Mouse (Mus musculus) liver, adult 2 months (tissue): Measurements from ENCODE around the gene Hist1h1t. TPM values are rescaled to one million over a fixed set of nuclear protein-coding genes. Genes with fewer than 3 reads are reported as not detected.
"Not testable (repeated sequence)": the region's sequence is repeated elsewhere in the genome, so short reads cannot be mapped to it uniquely, and the experiment has no call there.

ENCODE experiments used
- DNase-seq: peaks from one replicate; pipeline ENCODE4 v3.0.0-alpha.2; 2011; ENCODE audit warnings: low read depth, low spot score; ENCODE audit errors: extremely low read depth
- H3K27ac ChIP-seq: fragments of 200-500 bp; replicated peaks from 2 replicates; pipeline ENCODE4 v1.5.1; 2012; ENCODE audit warnings: low read depth, mild to moderate bottlenecking, control low read depth, inconsistent platforms, low read length; ENCODE audit not compliant: insufficient read depth
- H3K27me3 ChIP-seq: fragments of 200-500 bp; 2 replicates; pipeline ENCODE4 v1.6.1; 2012; ENCODE audit warnings: mild to moderate bottlenecking, moderate library complexity, low read length, inconsistent platforms; ENCODE audit not compliant: control insufficient read depth, insufficient read depth
- H3K36me3 ChIP-seq: fragments of 200-500 bp; 2 replicates; pipeline ENCODE4 v1.6.1; 2012; ENCODE audit warnings: low read length, inconsistent platforms; ENCODE audit not compliant: control insufficient read depth, insufficient read depth
- H3K4me1 ChIP-seq: fragments of 200-500 bp; 2 replicates; pipeline ENCODE4 v1.6.1; 2011; ENCODE audit warnings: low read length; ENCODE audit not compliant: control insufficient read depth, insufficient read depth
- H3K4me3 ChIP-seq: fragments of 200-500 bp; 2 replicates; pipeline ENCODE4 v1.5.1; 2011; ENCODE audit warnings: low read depth, mild to moderate bottlenecking, control low read depth, low read length, moderate library complexity; ENCODE audit not compliant: insufficient read depth
- H3K79me2 ChIP-seq: fragments of 200-500 bp; 2 replicates; pipeline ENCODE4 v1.6.1; 2012; ENCODE audit warnings: inconsistent platforms, mild to moderate bottlenecking, low read length, moderate library complexity; ENCODE audit not compliant: control insufficient read depth, insufficient read depth
- H3K9ac ChIP-seq: fragments of 200-500 bp; 2 replicates; pipeline ENCODE4 v1.6.1; 2012; ENCODE audit warnings: low read depth, mild to moderate bottlenecking, control low read depth, inconsistent platforms, low read length
- CTCF ChIP-seq: fragments of 200-500 bp; IDR thresholded peaks from 2 replicates; pipeline ENCODE4 v1.5.1; 2011; ENCODE audit warnings: low read depth, low read length, control low read depth
- POLR2A ChIP-seq: fragments of 200-500 bp; IDR thresholded peaks from 2 replicates; pipeline ENCODE4 v1.6.1; 2011; ENCODE audit warnings: low read length, control low read depth; ENCODE audit not compliant: insufficient read depth; ENCODE audit errors: extremely low read depth
- WGBS: fragments of 180-500 bp; shearing (Covaris S2); methylation state at CpG from one replicate; pipeline ENCODE4 v1.1.7; 2018; 5-methylcytosine and 5-hydroxymethylcytosine counted together
- polyA plus RNA-seq: library from polyadenylated mRNA; depleted of rRNA; stranded (reverse); fragments of >200 nt; gene quantifications from 2 replicates; pipeline ENCODE4 v1.2.3, GENCODE M21; 2012
- total RNA-seq: library from RNA; depleted of rRNA; stranded (reverse); fragments of >200 nt; gene quantifications from 2 replicates; pipeline ENCODE4 v1.2.3, GENCODE M21; 2014

Gene Hist1h1t
- total and polyA plus RNA-seq, 2 experiments: not detected

DNA sequence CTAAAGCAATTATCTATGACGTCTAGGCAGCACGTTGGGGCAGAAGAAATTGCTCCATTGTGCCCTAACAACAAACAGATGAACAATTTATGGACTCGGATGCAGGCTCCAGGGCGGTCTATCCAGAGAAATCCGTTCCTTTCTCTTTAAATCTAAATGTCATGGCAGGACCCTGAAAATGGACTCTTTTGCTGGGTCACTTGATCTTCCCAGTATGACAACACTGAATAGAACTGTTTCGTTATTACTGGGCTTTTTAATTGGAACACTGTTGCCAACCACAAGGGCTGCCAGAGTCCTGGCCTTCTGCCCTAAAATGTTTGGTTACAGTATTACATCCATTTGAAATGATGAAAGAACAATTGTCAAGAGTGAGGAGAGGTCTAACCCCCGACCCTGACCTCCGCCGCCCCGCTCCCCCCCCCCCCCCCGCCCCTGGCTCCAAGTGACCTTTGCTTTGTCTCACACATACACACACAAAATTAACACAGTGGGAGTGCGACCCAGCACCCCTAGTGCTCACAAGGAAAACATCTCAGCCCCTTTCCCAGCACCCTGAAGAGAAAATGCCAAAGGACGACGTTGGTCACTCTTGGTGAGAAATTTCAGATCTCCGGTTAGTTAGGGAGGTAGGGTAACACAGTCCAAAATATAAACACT, 14.2 kb downstream of the Hist1h1t start:
- peaks cover 6% of the 10 kb centered on the region; the same call in 1 of the 2 replicates for H3K36me3 ChIP-seq
- WGBS: 7% methylated on average over 15 of the region's 15 CpGs
- H3K4me3 ChIP-seq: peak overlapping the region; percentile 81
- DNase-seq: peak; percentile 94
- peaks cover 25% of the 10 kb centered on the region for H3K4me1 ChIP-seq
- peak overlapping the region; percentile 92 for H3K9ac ChIP-seq
- no peaks in the 10 kb centered on the region for H3K27me3 ChIP-seq
- TF ChIP-seq POLR2A: no peak
- no peak for TF ChIP-seq CTCF
- no peaks in the 10 kb centered on the region for H3K79me2 ChIP-seq
- H3K27ac ChIP-seq: peak overlapping the region; percentile 93

DNA sequence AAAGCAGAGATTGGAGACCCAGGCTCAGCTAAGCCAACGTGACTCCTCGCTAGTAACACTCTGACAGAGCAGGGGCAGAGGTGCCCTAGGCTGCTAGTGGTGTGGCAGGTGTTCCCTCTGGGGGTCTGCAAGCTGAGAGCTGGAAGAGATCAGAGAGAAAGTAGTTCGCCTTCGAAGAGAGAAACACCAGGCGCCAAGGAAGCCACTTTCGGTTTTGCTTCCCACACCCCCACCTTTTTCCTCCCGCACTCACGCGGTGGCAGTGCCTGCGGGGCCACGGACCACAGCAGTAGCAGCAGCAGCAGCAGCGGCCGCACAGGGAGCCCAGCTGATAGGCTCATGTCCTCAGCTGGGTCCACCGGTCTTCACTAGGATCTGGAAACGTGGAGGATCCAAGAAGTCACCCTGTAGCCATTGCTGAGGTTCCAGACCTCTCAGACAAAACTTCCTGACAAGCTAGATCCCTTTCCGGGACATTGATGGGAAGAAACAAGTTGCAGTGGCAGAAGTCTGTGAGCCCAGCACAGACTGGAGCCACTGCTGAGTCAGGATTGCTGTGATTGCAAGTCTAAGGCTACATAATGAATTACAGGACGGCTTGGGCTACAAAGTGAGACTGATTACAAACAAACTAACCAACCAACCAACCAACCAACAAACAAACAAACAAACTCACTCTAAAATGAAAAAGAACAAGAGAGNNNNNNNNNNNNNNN, 14.9 kb downstream of the Hist1h1t start, which contains the start of gene Hfe:
Hfe (minus strand) TSS at position 481 of the 716 bp plus-strand sequence.
- peak; percentile 74 for DNase-seq

DNA sequence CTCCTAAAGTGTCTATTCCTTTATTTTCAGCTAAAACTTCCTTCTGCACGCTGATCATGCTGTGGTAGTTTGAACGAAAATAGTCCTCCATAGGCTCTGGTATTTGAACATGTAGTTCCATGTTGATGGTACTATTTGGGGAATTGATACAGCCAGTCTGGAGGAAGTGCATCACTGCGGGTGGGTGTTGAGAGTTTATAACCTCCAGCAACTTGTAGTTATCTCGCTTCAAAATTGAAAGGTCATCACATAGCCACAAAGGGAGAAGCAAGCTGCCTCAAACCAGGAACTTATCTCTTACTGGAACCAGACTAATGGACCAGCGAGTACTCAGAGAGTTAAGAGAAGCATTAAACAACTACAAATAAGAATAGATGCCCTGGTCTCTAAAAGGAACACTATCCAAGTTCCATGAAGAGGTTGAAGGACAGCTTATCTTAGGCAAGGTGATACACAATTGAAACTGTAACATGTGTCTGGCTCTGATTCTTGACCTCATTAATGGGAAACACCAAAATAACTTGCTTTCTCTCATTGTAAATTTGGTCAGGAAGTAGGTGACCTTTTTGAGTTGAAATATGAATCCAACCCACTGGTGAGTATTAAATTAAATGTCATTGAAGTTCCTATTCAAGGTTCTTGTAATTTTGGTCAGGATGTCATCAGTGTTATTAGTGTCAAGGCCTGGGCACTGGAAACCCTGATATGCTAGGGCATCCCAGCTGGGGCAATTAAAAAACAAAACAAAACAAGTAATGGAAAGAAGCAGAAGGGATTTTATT, 20.8 kb downstream of the Hist1h1t start:
- Histone ChIP-seq H3K4me1 (peaks cover 12% of the 10 kb centered on the region; the same call in 1 of the 2 replicates), H3K4me3 (no peak overlapping the region), H3K9ac (no peak overlapping the region), H3K27me3 (no peaks in the 10 kb centered on the region), H3K36me3 (no peaks in the 10 kb centered on the region), H3K79me2 (no peaks in the 10 kb centered on the region), H3K27ac (no peak overlapping the region)
- TF ChIP-seq POLR2A (no peak), CTCF (no peak)
- 77% methylated on average over 5 of the region's 5 CpGs for WGBS
- DNase-seq: peak; percentile 58

More for the DNA sequence above, 14.9 kb downstream of the Hist1h1t start, which contains the start of gene Hfe:
- H3K9ac ChIP-seq: peak within 1 kb of the TSS; percentile 92
- peaks cover 25% of the 10 kb centered on the region for H3K4me1 ChIP-seq
- no peaks in the 10 kb centered on the region; the same call in 1 of the 2 replicates for H3K36me3 ChIP-seq
- peak within 1 kb of the TSS; percentile 93 for H3K27ac ChIP-seq
- no peaks in the 10 kb centered on the region for H3K79me2 ChIP-seq
- under 1% methylated on average over 17 of the region's 17 CpGs for WGBS
- H3K27me3 ChIP-seq: no peaks in the 10 kb centered on the region
- H3K4me3 ChIP-seq: peak within 1 kb of the TSS; percentile 81
- TF ChIP-seq POLR2A: peak; percentile 53; the same call in 1 of the 2 replicates
- no peak for TF ChIP-seq CTCF

DNA sequence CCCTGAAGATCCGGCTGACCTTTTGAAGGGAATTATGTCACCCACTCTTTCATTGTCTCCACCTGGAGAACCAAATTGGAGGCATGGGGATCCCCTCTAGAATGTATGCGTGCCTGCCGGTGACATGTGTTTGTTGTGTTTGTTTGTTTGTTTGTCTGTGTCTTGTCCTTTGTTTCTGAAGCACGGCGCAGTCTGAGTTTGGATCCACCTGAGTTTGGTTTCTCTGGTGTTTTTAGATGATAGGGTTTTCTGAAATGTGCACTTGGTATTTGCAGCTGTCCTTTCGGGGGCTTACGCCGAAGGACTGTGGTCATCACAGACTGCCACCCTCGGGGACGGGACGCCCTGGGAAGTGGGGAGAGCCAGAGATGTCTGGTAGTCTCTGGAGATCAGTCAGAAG, 21.6 kb downstream of the Hist1h1t start:
- no peaks in the 10 kb centered on the region for H3K27me3 ChIP-seq
- no peak overlapping the region for H3K9ac ChIP-seq
- no peak for TF ChIP-seq CTCF
- no peak for TF ChIP-seq POLR2A
- WGBS: 64% methylated on average over 11 of the region's 11 CpGs
- no peaks in the 10 kb centered on the region for H3K79me2 ChIP-seq
- peaks cover 12% of the 10 kb centered on the region; the same call in 1 of the 2 replicates for H3K4me1 ChIP-seq
- DNase-seq: no peak
- H3K4me3 ChIP-seq: no peak overlapping the region
- H3K27ac ChIP-seq: peak overlapping the region; percentile 36
- H3K36me3 ChIP-seq: no peaks in the 10 kb centered on the region

DNA sequence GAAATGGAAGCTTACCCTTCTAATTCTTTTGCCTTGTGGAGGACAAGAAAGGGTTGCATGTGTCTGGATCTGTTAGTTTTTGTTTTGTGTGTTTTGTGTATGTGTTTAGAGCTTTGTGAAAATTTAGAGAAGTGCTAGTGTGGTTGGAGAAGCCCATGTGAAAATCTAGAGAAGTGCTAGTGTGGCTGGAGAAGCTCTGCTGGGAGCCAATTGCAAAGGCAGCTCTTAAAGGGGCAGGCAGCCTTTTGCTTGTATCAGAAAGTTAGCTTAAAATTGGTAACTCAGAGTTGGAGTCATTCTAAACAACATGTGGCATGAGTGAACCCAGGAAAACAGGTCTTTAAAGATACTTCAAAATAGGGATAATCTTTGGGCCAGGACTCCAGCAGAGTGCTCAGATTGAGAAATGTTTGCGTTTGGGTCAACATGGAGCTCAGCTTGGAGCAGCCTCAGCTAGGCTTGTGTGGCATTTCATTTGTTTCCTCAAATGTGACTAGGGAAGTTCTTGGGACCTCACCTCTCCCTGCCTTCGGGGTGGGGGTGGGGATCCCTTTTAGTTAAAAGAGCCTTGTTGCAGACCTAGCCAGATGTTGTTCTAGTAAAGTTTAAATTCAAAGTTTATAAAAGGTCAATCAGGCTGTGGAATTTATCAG, 22.1 kb downstream of the Hist1h1t start:
- Histone ChIP-seq H3K4me1 (peaks cover 12% of the 10 kb centered on the region; the same call in 1 of the 2 replicates), H3K27ac (peak overlapping the region; percentile 36)
- WGBS: 11% methylated on average over 2 of the region's 2 CpGs
- not testable (repeated sequence) for H3K79me2 ChIP-seq, H3K36me3 ChIP-seq, H3K27me3 ChIP-seq, H3K4me3 ChIP-seq, H3K9ac ChIP-seq
- DNase-seq: peak; percentile 68
